Mouse (Mus musculus) limb, embryonic 15.5 days (tissue): ENCODE data around the gene Camk2n2. TPM values are rescaled to one million over a fixed set of nuclear protein-coding genes. Genes with fewer than 3 reads are reported as not detected.
A peak's percentile ranks its signal among the peaks of the same experiment; 100 is the strongest.
"Not testable (repeated sequence)": the region's sequence is repeated elsewhere in the genome, so short reads cannot be mapped to it uniquely, and the experiment has no call there.

Experiments
- ATAC-seq: fragments of 200-750 bp; cut with Nextera tagmentation; 2 replicates; pipeline ENCODE4 v1.8.0; 2017; ENCODE audit warnings: low read depth, moderate TSS enrichment; ENCODE audit not compliant: insufficient number of reproducible peaks, low FRiP score, low TSS enrichment
- H3K27ac ChIP-seq: fragments of 300-500 bp; sonication (generic); 2 replicates; pipeline ENCODE4 v1.5.1; 2015; ENCODE audit warnings: moderate library complexity, mild to moderate bottlenecking, inconsistent platforms
- H3K27me3 ChIP-seq: fragments of 300-500 bp; sonication (generic); 2 replicates; pipeline ENCODE4 v1.6.1; 2015; ENCODE audit warnings: inconsistent platforms
- H3K36me3 ChIP-seq: fragments of 300-500 bp; sonication (generic); 2 replicates; pipeline ENCODE4 v1.6.1; 2015; ENCODE audit warnings: inconsistent platforms
- H3K4me1 ChIP-seq: fragments of 300-500 bp; sonication (generic); 2 replicates; pipeline ENCODE4 v1.6.1; 2015; ENCODE audit warnings: inconsistent platforms
- H3K4me2 ChIP-seq: fragments of 300-500 bp; sonication (generic); 2 replicates; pipeline ENCODE4 v1.6.1; 2015; ENCODE audit warnings: mild to moderate bottlenecking, inconsistent platforms
- H3K4me3 ChIP-seq: fragments of 300-500 bp; sonication (generic); 2 replicates; pipeline ENCODE4 v1.5.1; 2015; ENCODE audit warnings: mild to moderate bottlenecking, inconsistent platforms
- H3K9ac ChIP-seq: fragments of 300-500 bp; sonication (generic); 2 replicates; pipeline ENCODE4 v1.6.1; 2015; ENCODE audit warnings: inconsistent platforms
- H3K9me3 ChIP-seq: fragments of 300-500 bp; sonication (generic); 2 replicates; pipeline ENCODE4 v1.6.1; 2016; ENCODE audit warnings: inconsistent platforms
- WGBS: fragments of 180-500 bp; shearing (Covaris S2); methylation state at CpG from one replicate; pipeline ENCODE4 v1.1.7; 2015; 5-methylcytosine and 5-hydroxymethylcytosine counted together
- polyA plus RNA-seq: library from polyadenylated mRNA; unstranded; fragments of >200 nt; fragmentation: Nextera tagmentation; extraction: Ambion mirVana; gene quantifications from 2 replicates; pipeline ENCODE4 v1.2.1, GENCODE M21; 2015

Gene Camk2n2
- polyA plus RNA-seq = 1.1 and 1.2 TPM in 2 replicates

GRCm38 (mm10) chr16:20621191-20621990 is at the start of gene Camk2n2:
Gene Camk2n2 (minus strand): TSS chr16:20621287.
- Histone ChIP-seq H3K36me3 (peaks cover 7% of the 10 kb centered on the region), H3K4me2 (peak within 1 kb of the TSS; percentile 100), H3K4me3 (peak within 1 kb of the TSS; percentile 69), H3K27ac (peak within 1 kb of the TSS; percentile 59; the same call in 1 of the 2 replicates), H3K9ac (peak within 1 kb of the TSS; percentile 54), H3K27me3 (peaks cover 50% of the 10 kb centered on the region), H3K4me1 (peaks cover 35% of the 10 kb centered on the region), H3K9me3 (no peaks in the 10 kb centered on the region)
- peak; percentile 45; the same call in 1 of the 2 replicates for ATAC-seq
- under 1% methylated on average over 71 of the region's 92 CpGs for WGBS

- ATAC-seq = no peak
- Histone ChIP-seq H3K4me1 (peaks cover 21% of the 10 kb centered on the region), H3K4me3 (no peak overlapping the region), H3K9me3 (no peaks in the 10 kb centered on the region), H3K27ac (no peak overlapping the region), H3K9ac (no peak overlapping the region), H3K36me3 (peaks cover 7% of the 10 kb centered on the region), H3K4me2 (no peak overlapping the region), H3K27me3 (no peaks in the 10 kb centered on the region)
- WGBS = 89% methylated on average over 3 of the region's 3 CpGs
These were observed 49.2 kb upstream of the Camk2n2 start for GRCm38 (mm10) chr16:20670291-20670690.

- not testable (repeated sequence) for H3K4me1 ChIP-seq, H3K4me3 ChIP-seq, H3K4me2 ChIP-seq, H3K9me3 ChIP-seq, H3K9ac ChIP-seq, H3K27me3 ChIP-seq, ATAC-seq, H3K27ac ChIP-seq
- peaks cover 12% of the 10 kb centered on the region for H3K36me3 ChIP-seq
- WGBS = 92% methylated on average over 6 of the region's 6 CpGs
These were observed 46.9 kb upstream of the Camk2n2 start, which contains the start of gene Eif4g1 for GRCm38 (mm10) chr16:20668013-20668412. Gene Eif4g1 (plus strand): TSS chr16:20668313.

GRCm38 (mm10) chr16:20657661-20658060 is 36.6 kb upstream of the Camk2n2 start:
- H3K4me1 ChIP-seq = peaks cover 5% of the 10 kb centered on the region
- peaks cover 82% of the 10 kb centered on the region for H3K36me3 ChIP-seq
- H3K27ac ChIP-seq = no peak overlapping the region
- WGBS = 88% methylated on average over 4 of the region's 4 CpGs
- no peaks in the 10 kb centered on the region for H3K9me3 ChIP-seq
- no peak for ATAC-seq
- no peak overlapping the region for H3K9ac ChIP-seq
- no peaks in the 10 kb centered on the region for H3K27me3 ChIP-seq
- no peak overlapping the region for H3K4me2 ChIP-seq
- H3K4me3 ChIP-seq = no peak overlapping the region

GRCm38 (mm10) chr16:20653315-20653714 is 32.2 kb upstream of the Camk2n2 start:
- Histone ChIP-seq H3K4me1 (peaks cover 13% of the 10 kb centered on the region), H3K4me2 (no peak overlapping the region), H3K9me3 (no peaks in the 10 kb centered on the region), H3K27ac (no peak overlapping the region), H3K4me3 (no peak overlapping the region), H3K9ac (no peak overlapping the region), H3K27me3 (no peaks in the 10 kb centered on the region), H3K36me3 (peaks cover 41% of the 10 kb centered on the region)
- no peak for ATAC-seq
- WGBS = 51% methylated on average over 2 of the region's 2 CpGs

- H3K27me3 ChIP-seq = no peaks in the 10 kb centered on the region
- peaks cover 13% of the 10 kb centered on the region for H3K4me1 ChIP-seq
- peak overlapping the region; percentile 43; the same call in 1 of the 2 replicates for H3K27ac ChIP-seq
- peak overlapping the region; percentile 74 for H3K4me3 ChIP-seq
- WGBS = 10% methylated on average over 12 of the region's 12 CpGs
- H3K9me3 ChIP-seq = no peaks in the 10 kb centered on the region
- peak overlapping the region; percentile 76 for H3K4me2 ChIP-seq
- peak overlapping the region; percentile 80 for H3K9ac ChIP-seq
- no peak for ATAC-seq
- H3K36me3 ChIP-seq = peaks cover 27% of the 10 kb centered on the region
These were observed 30.8 kb upstream of the Camk2n2 start for GRCm38 (mm10) chr16:20651947-20652310.

GRCm38 (mm10) chr16:20651076-20651946 is 30.2 kb upstream of the Camk2n2 start, which contains the start of gene Psmd2:
Gene Psmd2 (plus strand): TSS chr16:20651652.
- peak; percentile 87 for ATAC-seq
- Histone ChIP-seq H3K27me3 (no peaks in the 10 kb centered on the region), H3K36me3 (peaks cover 21% of the 10 kb centered on the region), H3K27ac (peak within 1 kb of the TSS; percentile 67), H3K4me1 (peaks cover 13% of the 10 kb centered on the region), H3K4me3 (peak within 1 kb of the TSS; percentile 74), H3K4me2 (peak within 1 kb of the TSS; percentile 76), H3K9ac (peak within 1 kb of the TSS; percentile 80), H3K9me3 (no peaks in the 10 kb centered on the region)
- 2% methylated on average over 46 of the region's 46 CpGs for whole genome bisulfite sequencing

GRCm38 (mm10) chr16:20643911-20644310 is 22.8 kb upstream of the Camk2n2 start:
- no peak for ATAC-seq
- Histone ChIP-seq H3K4me2 (no peak overlapping the region), H3K4me1 (0 out of 2 replicates have a peak, but pooled peaks cover 2% of the 10 kb centered on the region), H3K27me3 (no peaks in the 10 kb centered on the region), H3K27ac (no peak overlapping the region), H3K9me3 (no peaks in the 10 kb centered on the region), H3K9ac (no peak overlapping the region), H3K36me3 (no peaks in the 10 kb centered on the region), H3K4me3 (no peak overlapping the region)
- WGBS = 84% methylated on average over 7 of the region's 7 CpGs

GRCm38 (mm10) chr16:20642161-20642560 is 21.1 kb upstream of the Camk2n2 start:
- Histone ChIP-seq H3K4me1 (0 out of 2 replicates have a peak, but pooled peaks cover 2% of the 10 kb centered on the region), H3K27ac (no peak overlapping the region), H3K36me3 (no peaks in the 10 kb centered on the region), H3K27me3 (no peaks in the 10 kb centered on the region), H3K4me3 (no peak overlapping the region), H3K9me3 (no peaks in the 10 kb centered on the region), H3K4me2 (no peak overlapping the region), H3K9ac (no peak overlapping the region)
- 2% methylated on average over 8 of the region's 8 CpGs for WGBS
- no peak for ATAC-seq

GRCm38 (mm10) chr16:20638367-20638766 is 17.3 kb upstream of the Camk2n2 start:
- no peak for ATAC-seq
- 68% methylated on average over 8 of the region's 8 CpGs for WGBS
- Histone ChIP-seq H3K27me3 (no peaks in the 10 kb centered on the region), H3K36me3 (no peaks in the 10 kb centered on the region), H3K4me3 (no peak overlapping the region), H3K4me2 (no peak overlapping the region), H3K9me3 (no peaks in the 10 kb centered on the region), H3K4me1 (0 out of 2 replicates have a peak, but pooled peaks cover 2% of the 10 kb centered on the region), H3K9ac (no peak overlapping the region), H3K27ac (no peak overlapping the region)

- Histone ChIP-seq H3K27ac (no peak overlapping the region), H3K9me3 (no peaks in the 10 kb centered on the region), H3K4me1 (0 out of 2 replicates have a peak, but pooled peaks cover 2% of the 10 kb centered on the region), H3K36me3 (no peaks in the 10 kb centered on the region; the same call in 1 of the 2 replicates), H3K27me3 (no peaks in the 10 kb centered on the region), H3K9ac (no peak overlapping the region), H3K4me2 (no peak overlapping the region), H3K4me3 (no peak overlapping the region)
- WGBS = 82% methylated on average over 8 of the region's 8 CpGs
- no peak for ATAC-seq
These were observed 16.3 kb upstream of the Camk2n2 start for GRCm38 (mm10) chr16:20637410-20637809.
